Mouse (Mus musculus): ENCODE results near the gene Banf2. TPM values are rescaled to one million over a fixed set of nuclear protein-coding genes. Genes with fewer than 3 reads are reported as not detected.

Banf2 gene
- not detected for total RNA-seq (2021)
- long read RNA-seq, experiment 1, result 0 reads
- long read RNA-seq, experiment 2, result 0 reads

DNA sequence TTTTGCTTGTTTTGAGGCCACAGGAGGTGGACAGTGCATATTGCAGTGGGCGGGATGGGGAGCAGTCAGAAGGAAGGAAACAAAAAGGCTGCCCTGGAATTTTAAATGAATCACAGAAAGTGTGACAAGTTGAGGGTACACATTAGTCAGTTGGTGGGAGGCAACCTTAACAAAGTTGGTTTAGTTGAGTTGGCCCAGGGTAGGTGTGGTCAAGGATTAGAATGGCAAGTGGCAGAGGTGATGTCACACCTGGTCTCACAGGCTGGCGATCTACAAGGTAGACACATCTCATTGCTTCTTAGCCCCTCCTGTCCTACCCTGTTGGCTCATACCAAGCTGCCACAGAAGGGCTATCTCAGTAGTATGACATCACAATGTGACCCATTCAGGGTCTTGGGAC, at the start of gene Banf2:
Gene Banf2, plus strand, starts transcription at position 396 of the 400 bp plus-strand sequence.
- no peak for DNase-seq (ENCODE audit: low spot score in 2 of 2)

DNA sequence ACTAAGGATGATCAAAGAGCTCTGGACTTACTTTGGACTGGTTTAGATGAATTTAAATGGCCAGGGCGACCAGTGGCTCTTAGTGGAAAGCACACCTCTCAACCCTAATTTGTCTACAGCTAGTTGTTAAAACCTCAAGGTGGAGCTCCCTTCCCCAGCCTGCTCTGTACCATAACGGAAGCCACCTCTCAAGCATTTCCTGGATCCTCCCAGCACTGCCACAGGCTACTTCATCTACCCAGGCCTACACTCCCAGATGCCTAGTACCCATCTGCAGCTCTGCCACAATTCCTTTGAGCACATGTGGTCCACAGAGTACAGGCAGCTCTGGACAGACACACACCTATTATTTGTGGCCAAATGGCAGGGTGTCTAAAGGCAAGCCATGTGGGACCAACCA, 49.4 kb upstream of the Banf2 start:
- no peak for DNase-seq (ENCODE audit: low spot score in 2 of 2)

DNA sequence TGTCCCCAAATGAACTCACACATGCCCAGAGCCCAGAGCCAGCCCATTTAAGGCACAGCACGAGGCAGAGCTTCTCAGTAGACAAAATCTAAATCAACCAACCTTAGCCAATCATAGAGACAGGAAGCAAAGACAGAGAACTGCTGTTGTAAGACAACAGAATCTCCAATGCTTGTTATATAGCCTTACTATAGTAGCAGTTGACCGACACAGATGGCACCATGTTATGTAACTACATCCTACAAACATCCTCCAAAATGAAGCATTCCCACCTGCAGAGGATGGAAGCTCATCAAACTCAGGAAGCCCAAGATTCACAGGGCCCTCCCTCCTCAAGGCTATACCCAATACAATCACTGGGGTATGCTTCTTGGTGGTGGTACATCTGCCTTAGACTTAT, 45.4 kb upstream of the Banf2 start:
- DNase-seq (ENCODE audit: low spot score in 2 of 2), result no peak

DNA sequence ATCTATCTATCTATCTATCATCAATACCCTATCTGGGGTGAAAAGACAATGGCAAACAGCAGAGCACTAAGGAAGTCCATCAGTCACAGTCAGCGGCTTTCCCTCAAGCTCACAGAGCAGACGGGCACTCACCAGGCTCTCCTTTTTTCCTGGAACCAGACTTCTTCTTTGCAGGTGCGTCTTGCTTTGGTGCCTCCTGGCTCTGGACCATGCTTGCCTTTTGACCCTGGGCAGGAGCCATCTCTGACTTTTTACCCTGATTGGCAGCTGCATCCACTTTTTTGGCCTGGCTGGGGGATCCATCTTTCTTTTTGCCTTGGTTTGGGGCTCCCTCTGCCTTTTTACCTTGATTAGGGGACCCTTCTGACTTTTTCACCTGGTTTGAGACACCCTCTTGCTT, 44.8 kb upstream of the Banf2 start:
- DNase-seq (ENCODE audit: low spot score in 2 of 2), result no peak

DNA sequence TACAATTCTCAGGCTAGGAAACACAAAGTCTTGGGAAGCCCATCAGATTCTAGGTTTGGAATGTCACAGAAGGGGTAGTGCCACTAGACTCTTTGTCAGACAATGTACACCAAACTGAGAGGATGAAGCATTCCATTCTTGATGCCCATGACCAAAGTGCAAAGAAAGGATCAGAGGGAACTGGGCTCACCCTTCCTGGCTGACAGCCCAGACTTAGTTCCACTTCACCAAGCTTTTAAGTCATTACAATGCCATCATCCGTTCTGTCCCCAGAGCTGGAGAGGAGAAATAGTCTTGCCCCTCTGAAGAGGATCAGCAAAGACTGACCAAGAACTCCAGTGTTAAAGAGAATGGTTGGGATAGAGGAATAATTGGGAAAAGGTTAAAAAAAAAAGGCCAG, 41.9 kb upstream of the Banf2 start:
- DNase-seq (ENCODE audit: low spot score in 2 of 2), result peak; percentile 21 to 28

DNA sequence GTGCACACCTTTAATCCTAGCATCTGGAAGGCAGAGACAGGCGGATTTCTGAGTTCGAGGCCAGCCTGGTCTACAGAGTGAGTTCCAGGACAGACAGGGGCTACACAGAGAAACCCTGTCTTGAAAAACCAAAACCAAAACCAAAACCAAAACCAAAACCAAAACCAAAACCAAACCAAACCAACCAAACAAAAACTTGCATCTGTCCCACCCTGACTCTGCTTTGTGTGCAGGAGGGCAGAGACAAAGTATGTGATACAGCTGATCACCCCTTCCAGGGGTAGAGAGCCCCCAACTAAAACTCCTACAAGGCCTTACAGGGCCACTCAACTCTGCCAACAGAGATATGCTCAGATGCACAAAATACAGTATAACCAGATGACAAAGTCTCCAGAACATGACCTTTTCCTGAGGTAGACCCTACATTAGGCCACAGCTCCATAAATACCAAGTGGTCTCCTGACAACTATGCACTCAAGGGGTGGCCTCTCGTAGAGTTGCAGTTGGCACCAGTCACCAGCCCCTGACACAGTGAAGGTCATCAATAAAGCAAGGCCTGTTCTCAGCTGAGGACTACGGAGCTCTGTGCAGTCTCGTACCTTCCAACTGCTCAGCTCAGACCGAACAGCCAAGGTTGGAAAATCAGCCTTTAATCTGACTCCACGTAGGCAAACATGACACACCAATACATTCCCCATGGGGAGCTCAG, 40.7 kb upstream of the Banf2 start:
- no peak for DNase-seq (ENCODE audit: low spot score in 2 of 2)

DNA sequence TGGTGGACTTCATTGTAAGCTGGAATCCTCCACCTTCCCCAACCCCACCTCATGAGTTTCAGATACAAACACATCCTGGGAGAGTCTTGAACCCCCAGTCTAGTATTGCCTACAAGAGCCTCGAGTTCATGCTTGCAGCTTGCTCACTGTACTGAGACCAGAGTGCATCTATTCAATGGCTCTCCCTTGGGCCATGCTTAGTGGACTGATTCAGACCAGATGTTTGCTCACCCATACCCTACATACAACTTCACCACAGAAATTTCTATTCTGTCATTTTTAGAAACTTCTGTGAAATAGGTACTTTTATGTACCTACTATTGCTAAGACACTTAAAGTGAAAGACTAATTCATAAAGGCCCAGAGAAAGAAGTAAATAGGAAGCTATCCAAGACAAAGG, 39.9 kb upstream of the Banf2 start:
- DNase-seq (ENCODE audit: low spot score in 2 of 2), result no peak

DNA sequence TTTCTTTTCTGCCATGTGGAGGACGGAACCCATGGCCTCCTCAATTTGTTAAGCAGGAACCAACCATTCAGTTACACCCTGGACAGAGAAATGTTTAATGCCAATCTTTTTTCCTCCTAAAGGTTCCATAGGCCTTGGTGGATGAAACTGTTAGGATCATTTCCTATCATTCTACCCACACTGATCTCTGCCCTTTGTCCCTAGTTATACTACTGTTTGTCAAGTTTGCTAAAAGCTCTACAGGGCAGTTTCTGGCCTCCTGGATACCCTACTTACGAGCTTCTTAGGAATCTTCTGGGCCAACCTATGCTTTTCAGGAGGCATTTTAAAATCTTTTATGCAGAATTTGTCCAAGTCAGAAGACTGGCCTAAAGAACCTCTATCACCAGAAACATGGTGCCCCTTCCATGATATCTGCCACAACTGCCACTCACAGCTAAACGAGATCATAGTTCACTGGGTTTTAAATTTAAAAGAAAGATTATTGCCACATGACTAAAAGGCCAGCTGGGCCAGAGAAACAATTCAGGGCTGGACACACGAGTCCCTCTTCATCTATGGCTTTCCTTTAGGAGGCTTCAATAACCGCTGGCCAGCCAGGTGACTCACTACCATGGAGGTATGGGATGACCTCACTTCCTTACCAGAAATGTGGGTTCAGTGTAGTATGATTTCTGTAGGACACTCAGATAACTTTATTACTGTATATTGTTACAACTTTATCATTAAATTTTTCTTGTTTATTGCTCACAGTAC, 30.5 kb upstream of the Banf2 start:
- no peak for DNase-seq (ENCODE audit: low spot score in 2 of 2)

DNA sequence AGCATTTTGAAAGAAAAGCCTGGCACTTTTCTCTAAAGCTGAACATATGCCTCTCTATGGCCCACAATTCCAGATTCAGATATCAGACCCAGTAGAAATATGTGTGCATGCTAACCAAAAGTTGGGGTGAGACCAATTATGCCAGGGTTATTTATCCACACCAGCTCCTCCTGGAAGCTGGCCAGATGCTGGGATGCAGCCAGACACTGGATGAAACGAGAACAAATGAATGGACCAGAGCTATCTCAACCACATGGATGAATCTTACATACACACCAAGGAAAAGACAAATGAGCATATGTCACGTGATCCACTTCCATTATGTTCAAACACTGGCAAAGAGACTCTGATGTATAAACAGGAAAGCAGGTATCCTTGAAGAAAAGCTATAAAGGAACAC, 29.3 kb upstream of the Banf2 start:
- no peak for DNase-seq (ENCODE audit: low spot score in 2 of 2)

DNA sequence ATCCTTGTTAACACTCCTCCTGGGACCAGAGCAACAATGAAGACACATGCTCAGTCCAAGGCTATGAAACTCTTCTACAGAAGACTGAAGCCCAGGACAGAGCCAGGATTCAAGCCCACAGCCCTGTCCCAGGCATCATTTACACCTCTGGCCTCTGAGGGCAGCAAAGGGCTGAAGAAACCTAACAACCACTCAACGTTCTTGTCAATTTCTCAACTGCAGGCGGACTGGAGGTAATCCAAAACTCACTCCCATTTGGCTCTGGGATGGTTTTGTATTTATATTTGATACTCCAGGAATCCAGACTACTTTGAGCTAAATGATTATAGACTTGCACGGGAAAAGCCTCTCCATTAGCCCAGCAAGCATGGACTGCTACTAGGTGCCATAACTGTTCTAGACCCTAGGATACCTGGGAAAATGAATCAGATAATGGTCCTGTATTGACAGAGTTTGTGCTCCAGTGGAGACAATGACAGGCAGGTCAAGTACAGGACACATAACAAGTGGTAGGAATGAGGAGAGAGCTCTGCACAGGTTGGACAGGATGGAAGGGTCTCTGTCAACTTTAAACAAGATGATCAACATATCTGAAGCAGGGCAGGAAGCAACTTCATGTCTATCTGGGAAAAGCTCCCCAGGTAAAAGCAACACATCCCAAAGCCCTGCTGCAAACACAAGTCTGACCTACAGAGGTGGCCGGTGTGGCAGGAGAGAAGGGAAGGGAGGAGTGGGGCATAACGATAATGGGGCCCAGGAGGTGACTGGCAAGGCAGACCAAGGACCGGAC, 27.5 kb upstream of the Banf2 start:
- DNase-seq (ENCODE audit: low spot score in 2 of 2), result no peak

DNA sequence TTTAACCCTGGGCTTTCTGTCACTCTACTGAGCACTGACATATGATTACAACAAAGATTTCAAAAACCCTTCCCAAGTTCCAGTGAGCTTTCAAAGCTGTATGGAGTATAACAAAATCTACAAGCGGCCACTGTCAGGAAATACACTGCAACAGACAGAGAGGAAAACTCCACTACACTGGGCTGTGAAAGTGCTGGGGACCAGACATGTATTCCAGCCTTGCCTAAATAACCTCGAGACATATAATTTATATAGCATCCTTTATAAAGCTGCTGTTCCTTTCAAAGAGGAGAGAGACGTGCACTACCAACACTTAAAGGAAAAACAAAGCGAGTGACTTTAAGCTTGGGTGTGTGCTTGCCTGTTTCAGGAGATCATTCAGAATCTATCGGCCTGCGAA, 26.2 kb upstream of the Banf2 start:
- no peak for DNase-seq (ENCODE audit: low spot score in 2 of 2)

DNA sequence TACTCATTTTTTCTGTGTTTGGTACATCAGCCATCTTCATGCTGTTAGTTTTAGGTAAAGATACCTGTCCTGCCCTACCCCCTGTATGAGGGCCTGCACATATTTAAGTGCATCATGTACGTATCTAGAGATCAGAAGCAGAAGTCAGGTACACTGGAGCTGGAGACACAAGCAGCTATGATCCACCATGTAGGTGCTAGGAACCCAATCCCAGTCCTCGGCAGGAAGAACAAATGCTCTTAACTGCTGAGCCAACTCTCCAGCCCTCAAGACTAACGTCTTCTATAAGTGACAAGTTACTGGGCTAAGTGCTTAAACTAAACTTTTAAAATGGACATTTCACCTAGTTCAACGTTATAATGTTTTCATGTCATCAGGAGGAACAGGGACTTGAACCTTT, 25.6 kb upstream of the Banf2 start:
- DNase-seq (ENCODE audit: low spot score in 2 of 2), result no peak

DNA sequence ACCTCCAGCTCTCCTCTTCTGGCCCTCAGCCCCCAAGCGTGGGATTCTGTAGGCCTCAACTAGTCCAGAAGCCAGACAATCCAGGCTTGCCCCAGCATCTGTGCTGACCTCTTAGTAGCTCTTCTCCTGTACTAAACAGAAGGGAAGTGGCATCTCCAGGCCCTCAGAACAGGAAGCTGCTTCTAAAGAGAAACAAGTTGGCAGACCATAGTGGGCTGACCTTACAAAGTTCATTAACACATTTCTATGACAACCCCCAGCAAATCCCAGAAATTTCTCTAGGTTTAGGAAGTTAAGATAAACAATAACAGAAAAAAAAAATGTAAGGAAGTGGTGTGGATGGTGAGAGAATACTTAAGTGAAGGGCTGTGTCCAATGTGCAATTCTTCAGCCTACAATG, 23.8 kb upstream of the Banf2 start:
- DNase-seq (ENCODE audit: low spot score in 2 of 2), result no peak

DNA sequence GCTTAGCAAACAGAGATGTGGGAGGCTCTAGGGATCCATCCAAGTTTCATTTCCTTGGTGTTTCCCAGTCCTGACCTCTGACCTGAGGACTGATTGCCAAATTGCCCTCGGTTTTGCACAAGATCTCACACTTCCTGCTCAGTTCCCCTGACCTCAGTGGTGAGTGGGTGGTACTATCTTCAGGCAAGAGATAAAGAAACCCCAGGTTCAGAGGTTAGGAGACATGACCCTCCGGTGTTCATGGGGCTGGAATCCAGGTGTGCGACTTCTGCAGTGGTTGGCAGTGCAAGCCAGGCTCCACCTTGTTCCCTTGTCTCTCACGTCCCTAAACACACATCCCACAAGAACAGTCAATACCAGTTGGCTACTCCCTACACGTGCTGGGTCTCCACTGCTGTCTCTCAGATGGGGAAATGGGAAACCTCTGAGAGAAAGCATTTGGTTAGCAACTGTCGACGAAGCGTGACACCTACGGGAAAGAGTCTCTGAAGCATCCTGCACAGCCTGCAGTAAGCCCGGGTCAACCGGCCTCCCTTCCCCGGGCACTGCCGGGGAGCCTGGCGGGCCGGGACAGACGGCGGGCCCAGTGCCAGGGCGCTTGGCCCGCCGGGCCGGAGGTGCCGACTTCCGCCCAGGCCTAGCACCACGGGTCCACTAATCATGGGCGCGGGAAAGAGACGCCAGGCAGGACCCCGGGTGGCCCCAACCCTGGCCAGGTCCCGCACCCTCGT, 23.1 kb upstream of the Banf2 start:
- DNase-seq (ENCODE audit: low spot score in 2 of 2), result peak in 1 of 2 experiments; percentile 67

DNA sequence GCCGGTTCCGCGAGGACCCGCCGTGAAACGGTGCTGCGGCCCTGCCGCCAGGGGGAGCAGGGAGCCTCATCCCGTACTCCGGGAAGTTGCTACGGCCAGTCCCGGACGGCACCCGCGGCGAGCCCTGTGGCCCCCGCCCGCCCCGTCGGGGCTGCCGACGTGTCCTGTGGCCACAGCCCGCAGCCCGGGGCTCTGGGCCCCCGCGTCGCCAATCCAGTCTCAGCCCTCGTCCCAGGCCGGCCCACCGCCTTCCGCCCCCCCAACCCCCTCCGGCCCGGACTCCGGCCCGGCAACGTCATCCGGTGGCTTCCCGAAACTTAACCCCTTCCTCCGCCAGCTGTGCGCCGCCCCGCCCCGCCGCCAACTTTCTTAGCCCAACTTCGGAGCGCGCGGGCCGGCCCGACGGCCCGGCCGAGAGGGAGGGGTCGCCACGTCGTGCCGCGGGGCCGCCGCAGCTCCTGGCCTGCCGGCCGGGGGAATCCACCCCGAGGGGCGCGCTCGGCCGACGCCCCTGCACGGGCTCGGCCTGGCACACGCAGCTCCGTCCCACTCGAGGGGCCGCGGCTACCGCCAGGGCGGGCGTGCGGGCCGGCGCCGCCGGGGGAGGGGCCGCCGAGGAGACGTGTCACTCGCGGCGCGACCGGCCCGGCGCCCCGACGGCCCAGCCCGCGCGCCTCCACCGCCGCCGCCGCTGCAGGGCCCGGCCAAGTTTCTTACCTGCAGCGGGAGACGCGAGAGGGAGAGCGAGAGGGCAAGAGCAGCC, 22.4 kb upstream of the Banf2 start:
- peak in 1 of 2 experiments; percentile 58 for DNase-seq (ENCODE audit: low spot score in 2 of 2)

DNA sequence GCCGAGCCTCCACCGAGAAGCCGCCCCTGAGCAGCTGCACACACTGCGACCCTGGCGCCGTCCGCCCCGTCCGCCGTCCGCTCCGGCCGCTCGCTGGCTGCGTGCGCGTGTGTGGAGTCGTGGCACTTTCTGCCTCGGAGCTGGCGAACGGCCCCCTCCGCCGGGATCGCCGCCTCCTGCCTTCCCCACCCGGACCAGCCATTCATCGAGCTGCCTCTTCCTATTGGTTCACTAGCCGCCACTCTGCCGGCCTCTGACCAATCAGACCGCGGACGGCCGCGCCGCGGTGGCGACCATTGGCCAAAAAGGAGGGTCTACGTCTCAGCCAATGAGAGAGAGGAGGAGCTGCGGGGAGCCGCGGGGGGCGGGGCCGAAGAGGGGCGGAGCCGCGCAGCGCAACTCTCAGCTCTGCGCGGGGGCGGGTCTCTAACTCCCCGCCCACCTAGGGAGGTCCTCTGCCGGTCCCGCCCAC, 21.7 kb upstream of the Banf2 start, which contains the start of gene Rrbp1:
Gene Rrbp1, minus strand, starts transcription at position 184 of the 472 bp plus-strand sequence.
- DNase-seq (ENCODE audit: low spot score in 2 of 2), result peak; percentile 99

DNA sequence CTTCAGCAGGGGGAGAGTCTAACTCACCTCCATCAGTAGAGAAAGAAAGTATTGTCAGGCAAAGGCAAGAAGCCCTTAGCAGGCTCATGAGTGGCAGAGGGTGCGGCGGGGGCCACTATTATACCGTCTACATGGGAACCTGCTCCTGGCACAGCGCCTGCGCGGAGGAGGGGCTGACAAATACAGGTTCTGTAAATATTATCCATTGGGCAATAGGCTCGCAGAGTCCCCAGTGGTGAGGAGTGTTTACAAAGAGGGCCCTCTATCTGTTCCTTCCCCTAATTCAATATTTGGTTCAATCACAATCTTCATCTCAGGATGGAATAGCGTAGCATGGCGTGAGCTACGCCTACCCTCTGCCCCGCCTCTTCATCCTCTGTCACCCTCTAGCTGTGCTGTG, 18.8 kb upstream of the Banf2 start:
- no peak for DNase-seq (ENCODE audit: low spot score in 2 of 2)

DNA sequence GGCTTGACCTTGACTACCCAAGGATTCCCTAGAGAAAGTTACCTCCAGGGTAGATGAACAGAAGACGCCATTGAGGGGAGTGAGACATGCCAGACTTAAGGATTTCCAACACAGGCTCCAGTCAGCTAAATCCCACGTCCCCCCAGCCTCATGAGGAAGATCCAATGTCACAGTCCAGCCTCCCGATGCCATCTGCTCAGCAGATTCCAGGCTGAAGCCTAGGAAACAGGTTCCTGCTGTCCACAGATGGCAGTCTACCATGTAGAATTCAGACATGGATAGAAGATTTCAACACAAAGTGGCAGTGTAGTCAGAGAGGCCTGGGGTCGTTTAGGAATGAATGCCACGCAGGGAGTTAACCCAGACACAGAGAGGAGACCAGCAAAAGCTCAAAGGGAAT, 18.4 kb upstream of the Banf2 start:
- DNase-seq (ENCODE audit: low spot score in 2 of 2), result no peak

DNA sequence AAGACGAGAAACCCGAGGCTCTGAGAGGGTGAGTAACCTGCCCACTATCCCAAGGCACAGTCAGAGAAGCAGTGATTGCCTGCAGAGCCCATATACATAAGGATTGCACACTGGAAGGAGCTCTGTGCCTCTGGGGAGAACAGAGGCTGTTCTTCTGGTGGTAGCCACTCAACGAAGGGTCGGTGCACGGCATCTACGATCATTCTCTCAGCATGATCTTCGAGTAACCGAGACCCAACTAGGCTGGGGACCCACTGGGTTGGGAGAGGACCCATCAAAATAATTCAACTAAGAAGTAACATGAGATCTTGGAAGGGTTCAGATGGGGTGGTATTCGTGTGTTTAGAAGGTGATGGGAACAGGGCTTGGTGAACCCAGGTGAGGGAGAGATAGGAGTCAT, 17.0 kb upstream of the Banf2 start:
- DNase-seq (ENCODE audit: low spot score in 2 of 2), result no peak

DNA sequence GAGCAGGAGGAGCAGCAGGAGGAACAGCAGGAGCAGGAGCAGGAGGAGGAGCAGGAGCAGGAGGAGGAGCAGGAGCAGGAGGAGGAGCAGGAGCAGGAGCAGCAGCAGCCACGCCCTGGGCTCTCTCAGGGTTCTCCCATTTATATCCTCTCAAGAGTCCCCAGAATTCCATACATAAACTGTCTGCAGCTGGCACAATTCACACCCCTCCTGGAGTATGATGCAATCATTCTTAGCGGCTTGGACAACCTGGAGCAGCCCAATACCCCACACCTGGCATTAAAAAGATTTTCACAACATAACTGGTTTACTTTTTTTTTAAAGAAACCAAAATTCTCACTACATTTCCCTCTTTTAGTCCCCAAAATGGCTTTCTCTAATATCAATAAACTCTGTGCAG, 12.9 kb upstream of the Banf2 start:
- DNase-seq (ENCODE audit: low spot score in 2 of 2), result no peak

All from layer of hippocampus, postnatal 14 days (tissue).